Mouse (Mus musculus) forebrain, embryonic 11.5 days (tissue): Measurements from ENCODE around the gene Wwtr1. TPM values are rescaled to one million over a fixed set of nuclear protein-coding genes. Genes with fewer than 3 reads are reported as not detected.

Experiments
- ATAC-seq: fragments of 200-750 bp; cut with Nextera tagmentation; replicated peaks from 2 replicates; pipeline ENCODE4 v1.8.0; 2017; ENCODE audit warnings: moderate TSS enrichment; ENCODE audit not compliant: low FRiP score
- DNase-seq: peaks from one replicate; pipeline ENCODE4 v3.0.0-alpha.2; 2017; ENCODE audit warnings: low spot score
- H3K27ac ChIP-seq: fragments of 300-500 bp; sonication (generic); 2 replicates; pipeline ENCODE4 v1.5.1; 2014; ENCODE audit warnings: low read depth, low read length
- H3K27me3 ChIP-seq: fragments of 300-500 bp; sonication (generic); 2 replicates; pipeline ENCODE4 v1.6.1; 2014; ENCODE audit warnings: mild to moderate bottlenecking, low read length, mixed read lengths; ENCODE audit not compliant: control insufficient read depth, insufficient read depth
- H3K36me3 ChIP-seq: fragments of 300-500 bp; sonication (generic); 2 replicates; pipeline ENCODE4 v1.6.1; 2014; ENCODE audit warnings: mild to moderate bottlenecking, low read length, moderate library complexity, mixed read lengths; ENCODE audit not compliant: control insufficient read depth, insufficient read depth
- H3K4me1 ChIP-seq: fragments of 300-500 bp; sonication (generic); replicated peaks from 2 replicates; pipeline ENCODE4 v1.6.1; 2014; ENCODE audit warnings: low read length, mixed read lengths; ENCODE audit not compliant: control insufficient read depth, insufficient read depth
- H3K4me2 ChIP-seq: fragments of 300-500 bp; sonication (generic); 2 replicates; pipeline ENCODE4 v1.6.1; 2014; ENCODE audit warnings: low read depth, mild to moderate bottlenecking, low read length, moderate library complexity, mixed read lengths; ENCODE audit not compliant: severe bottlenecking
- H3K4me3 ChIP-seq: fragments of 300-500 bp; sonication (generic); 2 replicates; pipeline ENCODE4 v1.5.1; 2014; ENCODE audit warnings: low read depth, low read length
- H3K9ac ChIP-seq: fragments of 300-500 bp; sonication (generic); 2 replicates; pipeline ENCODE4 v1.6.1; 2014; ENCODE audit warnings: low read length
- H3K9me3 ChIP-seq: fragments of 300-500 bp; sonication (generic); 2 replicates; pipeline ENCODE4 v1.6.1; 2016; ENCODE audit warnings: low read length, mixed read lengths; ENCODE audit not compliant: control insufficient read depth
- WGBS: fragments of 180-500 bp; shearing (Covaris S2); extraction: QIAGEN DNeasy Blood & Tissue Kit; methylation state at CpG from one replicate; pipeline ENCODE4 v1.1.7; 2014; 5-methylcytosine and 5-hydroxymethylcytosine counted together
- microRNA-seq: library from miRNA; unstranded; fragments of <30 nt; microRNA quantifications from one replicate; pipeline ENCODE4, GENCODE M21; 2016; ENCODE audit not compliant: insufficient number of aligned reads
- polyA plus RNA-seq: library from polyadenylated mRNA; unstranded; fragments of >200 nt; fragmentation: Nextera tagmentation; extraction: Ambion mirVana; gene quantifications from 2 replicates; pipeline ENCODE4 v1.2.1, GENCODE M21; 2014

Wwtr1 gene
- polyA plus RNA-seq, 1 experiment from 2014 or later = 11.2 TPM

GRCm38 (mm10) chr3:57420660-57421059 lies 155.1 kb downstream of the Wwtr1 start:
- Histone ChIP-seq H3K4me2 (no peak overlapping the region), H3K9ac (no peak overlapping the region), H3K27me3 (no peaks in the 10 kb centered on the region), H3K4me3 (no peak overlapping the region), H3K4me1 (no peaks in the 10 kb centered on the region), H3K9me3 (no peaks in the 10 kb centered on the region), H3K36me3 (no peaks in the 10 kb centered on the region), H3K27ac (no peak overlapping the region)
- DNase-seq (no peak), ATAC-seq (no peak)
- WGBS = 79% methylated on average over 1 of the region's 1 CpGs

GRCm38 (mm10) chr3:57420233-57420632 lies 155.5 kb downstream of the Wwtr1 start:
- Histone ChIP-seq H3K4me1 (no peaks in the 10 kb centered on the region), H3K9me3 (no peaks in the 10 kb centered on the region), H3K4me2 (no peak overlapping the region), H3K4me3 (no peak overlapping the region), H3K36me3 (no peaks in the 10 kb centered on the region), H3K27me3 (no peaks in the 10 kb centered on the region), H3K27ac (no peak overlapping the region), H3K9ac (no peak overlapping the region)
- DNase-seq (no peak), ATAC-seq (no peak)
- WGBS = 79% methylated on average over 2 of the region's 2 CpGs

- H3K4me2 ChIP-seq = no peak overlapping the region
- ATAC-seq = no peak
- H3K27ac ChIP-seq = no peak overlapping the region
- no peak for DNase-seq
- H3K36me3 ChIP-seq = no peaks in the 10 kb centered on the region
- H3K9ac ChIP-seq = no peak overlapping the region
- H3K9me3 ChIP-seq = no peaks in the 10 kb centered on the region
- H3K27me3 ChIP-seq = no peaks in the 10 kb centered on the region
- no peaks in the 10 kb centered on the region for H3K4me1 ChIP-seq
- H3K4me3 ChIP-seq = no peak overlapping the region
- 91% methylated on average over 4 of the region's 4 CpGs for WGBS
These were observed 164.2 kb downstream of the Wwtr1 start for GRCm38 (mm10) chr3:57411535-57411934.

Small RNAs within 50 kb of the gene (microRNA-seq; reads per million reads assigned to microRNA genes)
- not detected for gene Mir6377

Other genes starting within 250 kb of the Wwtr1 start
- 0.20 TPM in 1 of 2 replicates, not detected in the other for gene Tm4sf4, start 150.6 kb downstream of the Wwtr1 start, polyA plus RNA-seq
- gene Commd2, start 75.8 kb upstream of the Wwtr1 start, polyA plus RNA-seq = 80.8 and 95.4 TPM in 2 replicates
- not detected in 2 replicates for gene Ankub1, start 116.9 kb upstream of the Wwtr1 start, polyA plus RNA-seq
- gene Rnf13, start 160.2 kb upstream of the Wwtr1 start, polyA plus RNA-seq = 49.2 and 52.6 TPM in 2 replicates